Mouse (Mus musculus): ENCODE results near the gene Efna5. TPM values are rescaled to one million over a fixed set of nuclear protein-coding genes. Genes with fewer than 3 reads are reported as not detected.

Gene Efna5
- total RNA-seq (2015; ENCODE audit: low replicate concordance) (not detected in 2 replicates), total RNA-seq (2017; ENCODE audit: low replicate concordance) (not detected in 2 replicates)

GRCm38 (mm10) chr17:62881176-62881790 lies at the start of gene Efna5:
Gene Efna5 (minus strand): TSS chr17:62881317.
- no peak for ATAC-seq (replicated peaks; ENCODE audit: low FRiP score, poor library complexity, severe bottlenecking)

- no peak for ATAC-seq (replicated peaks; ENCODE audit: low FRiP score, poor library complexity, severe bottlenecking)
Measured at GRCm38 (mm10) chr17:62915304-62915703, 34.2 kb upstream of the Efna5 start.

GRCm38 (mm10) chr17:62905692-62906445 lies 24.8 kb upstream of the Efna5 start:
- ATAC-seq (replicated peaks; ENCODE audit: low FRiP score, poor library complexity, severe bottlenecking), result no peak

- no peak for ATAC-seq (replicated peaks; ENCODE audit: low FRiP score, poor library complexity, severe bottlenecking)
Measured at GRCm38 (mm10) chr17:62899066-62899465, 17.9 kb upstream of the Efna5 start.

GRCm38 (mm10) chr17:62889991-62890390 lies 8.9 kb upstream of the Efna5 start:
- no peak for ATAC-seq (replicated peaks; ENCODE audit: low FRiP score, poor library complexity, severe bottlenecking)

- ATAC-seq (replicated peaks; ENCODE audit: low FRiP score, poor library complexity, severe bottlenecking), result no peak
Measured at GRCm38 (mm10) chr17:62884129-62884506, 3.0 kb upstream of the Efna5 start.

GRCm38 (mm10) chr17:62883476-62884128 lies 2.5 kb upstream of the Efna5 start:
- ATAC-seq (replicated peaks; ENCODE audit: low FRiP score, poor library complexity, severe bottlenecking), result no peak

GRCm38 (mm10) chr17:62882726-62883475 lies 1.8 kb upstream of the Efna5 start:
- ATAC-seq (replicated peaks; ENCODE audit: low FRiP score, poor library complexity, severe bottlenecking), result no peak

- ATAC-seq (replicated peaks; ENCODE audit: low FRiP score, poor library complexity, severe bottlenecking), result no peak
Measured at GRCm38 (mm10) chr17:62881791-62882725, 941 bp upstream of the Efna5 start.

GRCm38 (mm10) chr17:62880311-62881175 lies 574 bp downstream of the Efna5 start:
- ATAC-seq (replicated peaks; ENCODE audit: low FRiP score, poor library complexity, severe bottlenecking), result no peak

- no peak for ATAC-seq (replicated peaks; ENCODE audit: low FRiP score, poor library complexity, severe bottlenecking)
Measured at GRCm38 (mm10) chr17:62879526-62880310, 1.4 kb downstream of the Efna5 start.

- ATAC-seq (replicated peaks; ENCODE audit: low FRiP score, poor library complexity, severe bottlenecking), result no peak
Measured at GRCm38 (mm10) chr17:62875727-62876126, 5.4 kb downstream of the Efna5 start.

GRCm38 (mm10) chr17:62871928-62872327 lies 9.2 kb downstream of the Efna5 start:
- no peak for ATAC-seq (replicated peaks; ENCODE audit: low FRiP score, poor library complexity, severe bottlenecking)

- no peak for ATAC-seq (replicated peaks; ENCODE audit: low FRiP score, poor library complexity, severe bottlenecking)
Measured at GRCm38 (mm10) chr17:62871191-62871590, 9.9 kb downstream of the Efna5 start.

- ATAC-seq (replicated peaks; ENCODE audit: low FRiP score, poor library complexity, severe bottlenecking), result no peak
Measured at GRCm38 (mm10) chr17:62870446-62870845, 10.7 kb downstream of the Efna5 start.

GRCm38 (mm10) chr17:62864966-62865365 lies 16.2 kb downstream of the Efna5 start:
- ATAC-seq (replicated peaks; ENCODE audit: low FRiP score, poor library complexity, severe bottlenecking), result no peak

- no peak for ATAC-seq (replicated peaks; ENCODE audit: low FRiP score, poor library complexity, severe bottlenecking)
Measured at GRCm38 (mm10) chr17:62863004-62863403, 18.1 kb downstream of the Efna5 start.
